Mouse (Mus musculus): Measurements from ENCODE around the gene Atp6v0d1.
"Not testable (repeated sequence)": the region's sequence is repeated elsewhere in the genome, so short reads cannot be mapped to it uniquely, and the experiment has no call there.

Atp6v0d1 gene

GRCm38 (mm10) chr8:105574741-105575140 lies 8.9 kb upstream of the Atp6v0d1 start:
- DNase-seq (ENCODE audit: low spot score in 2 of 2) = no peak

GRCm38 (mm10) chr8:105573427-105573826 lies 7.6 kb upstream of the Atp6v0d1 start:
- DNase-seq (ENCODE audit: low spot score in 2 of 2) = no peak

- no peak for DNase-seq (ENCODE audit: low spot score in 2 of 2)
These were observed 6.0 kb upstream of the Atp6v0d1 start for GRCm38 (mm10) chr8:105571810-105572209.

- no peak for DNase-seq (ENCODE audit: low spot score in 2 of 2)
These were observed 1.1 kb upstream of the Atp6v0d1 start for GRCm38 (mm10) chr8:105566703-105567595.

GRCm38 (mm10) chr8:105565401-105565881 lies 406 bp downstream of the Atp6v0d1 start:
- DNase-seq (ENCODE audit: low spot score in 2 of 2) = peak in 1 of 2 experiments; percentile 20

GRCm38 (mm10) chr8:105564573-105565229 lies 1.1 kb downstream of the Atp6v0d1 start:
- not testable (repeated sequence) for DNase-seq (ENCODE audit: low spot score in 2 of 2)

- DNase-seq (ENCODE audit: low spot score in 2 of 2) = no peak
These were observed 2.0 kb downstream of the Atp6v0d1 start for GRCm38 (mm10) chr8:105563871-105564270.

GRCm38 (mm10) chr8:105562863-105563262 lies 3.0 kb downstream of the Atp6v0d1 start:
- no peak for DNase-seq (ENCODE audit: low spot score in 2 of 2)

GRCm38 (mm10) chr8:105555230-105555629 lies 10.6 kb downstream of the Atp6v0d1 start:
- DNase-seq (ENCODE audit: low spot score in 2 of 2) = no peak

- DNase-seq (ENCODE audit: low spot score in 2 of 2) = peak; percentile 71 to 72
These were observed 11.8 kb downstream of the Atp6v0d1 start for GRCm38 (mm10) chr8:105554087-105554486.

- DNase-seq (ENCODE audit: low spot score in 2 of 2) = no peak
These were observed 13.0 kb downstream of the Atp6v0d1 start for GRCm38 (mm10) chr8:105552824-105553223.

GRCm38 (mm10) chr8:105552032-105552431 lies 13.8 kb downstream of the Atp6v0d1 start:
- DNase-seq (ENCODE audit: low spot score in 2 of 2) = no peak

- no peak for DNase-seq (ENCODE audit: low spot score in 2 of 2)
These were observed 15.8 kb downstream of the Atp6v0d1 start for GRCm38 (mm10) chr8:105550083-105550482.

- no peak for DNase-seq (ENCODE audit: low spot score in 2 of 2)
These were observed 16.3 kb downstream of the Atp6v0d1 start for GRCm38 (mm10) chr8:105549506-105549905.

- DNase-seq (ENCODE audit: low spot score in 2 of 2) = peak; percentile 42 to 77
These were observed 19.2 kb downstream of the Atp6v0d1 start for GRCm38 (mm10) chr8:105546384-105547350.

GRCm38 (mm10) chr8:105545249-105545648 lies 20.6 kb downstream of the Atp6v0d1 start:
- DNase-seq (ENCODE audit: low spot score in 2 of 2) = peak in 1 of 2 experiments; percentile 27

- peak; percentile 46 to 55 for DNase-seq (ENCODE audit: low spot score in 2 of 2)
These were observed 21.2 kb downstream of the Atp6v0d1 start for GRCm38 (mm10) chr8:105544544-105545205.

GRCm38 (mm10) chr8:105543703-105544102 lies 22.1 kb downstream of the Atp6v0d1 start:
- peak; percentile 60 to 67 for DNase-seq (ENCODE audit: low spot score in 2 of 2)

GRCm38 (mm10) chr8:105542808-105543207 lies 23.0 kb downstream of the Atp6v0d1 start:
- no peak for DNase-seq (ENCODE audit: low spot score in 2 of 2)

GRCm38 (mm10) chr8:105542032-105542656 lies 23.7 kb downstream of the Atp6v0d1 start:
- no peak for DNase-seq (ENCODE audit: low spot score in 2 of 2)
